Mouse (Mus musculus): ENCODE results near the gene Wdtc1. TPM values are rescaled to one million over a fixed set of nuclear protein-coding genes. Genes with fewer than 3 reads are reported as not detected.

Wdtc1 gene
- polyA plus RNA-seq, 1 experiment from 2014 or later = 17.4 TPM

- ATAC-seq (ENCODE audit: insufficient number of reproducible peaks, low FRiP score, low TSS enrichment, low read depth) (no peak), DNase-seq (ENCODE audit: low spot score) (no peak)
- no peak overlapping the region for H3K4me2 ChIP-seq (ENCODE audit: low read depth, severe bottlenecking)
- H3K9me3 ChIP-seq (ENCODE audit: control insufficient read depth, low read length) = no peaks in the 10 kb centered on the region
- 38% methylated on average over 13 of the region's 13 CpGs for WGBS
- peaks cover 15% of the 10 kb centered on the region for H3K4me1 ChIP-seq (ENCODE audit: control insufficient read depth, insufficient read depth, low read length)
- H3K9ac ChIP-seq (ENCODE audit: low read length) = no peak overlapping the region
- no peak overlapping the region for H3K4me3 ChIP-seq (ENCODE audit: low read depth, low read length)
- H3K27ac ChIP-seq (replicated peaks; ENCODE audit: low read depth, low read length) = no peak overlapping the region
- peaks cover 26% of the 10 kb centered on the region for H3K27me3 ChIP-seq (ENCODE audit: control insufficient read depth, insufficient read depth, low read length)
- H3K36me3 ChIP-seq (ENCODE audit: control insufficient read depth, insufficient read depth, low read length) = no peaks in the 10 kb centered on the region
These were observed 109.7 kb downstream of the Wdtc1 start for GRCm38 (mm10) chr4:133243538-133243937.

DNA sequence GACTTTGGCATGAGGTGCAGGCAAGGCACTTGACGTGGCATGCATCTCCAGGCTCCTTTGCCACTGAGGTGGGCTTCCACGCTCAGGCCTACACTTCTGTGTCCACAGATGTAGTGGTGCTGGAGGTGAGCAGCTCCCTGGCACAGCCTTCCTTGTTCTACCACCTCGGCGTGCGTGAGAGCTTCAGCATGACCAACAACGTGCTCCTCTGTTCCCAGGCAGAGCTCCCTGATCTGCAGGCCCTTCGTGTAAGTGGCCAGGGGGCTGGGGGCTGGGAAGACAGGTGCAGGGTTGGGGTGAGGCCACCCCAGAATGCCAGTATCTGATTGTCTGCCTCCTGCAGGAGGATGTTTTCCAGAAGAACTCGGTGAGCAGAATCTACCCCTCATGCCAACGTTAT is 110.6 kb downstream of the Wdtc1 start:
- ATAC-seq (ENCODE audit: insufficient number of reproducible peaks, low FRiP score, low TSS enrichment, low read depth) (no peak), DNase-seq (ENCODE audit: low spot score) (no peak)
- H3K4me2 ChIP-seq (ENCODE audit: low read depth, severe bottlenecking) = no peak overlapping the region
- H3K4me3 ChIP-seq (ENCODE audit: low read depth, low read length) = no peak overlapping the region
- H3K9me3 ChIP-seq (ENCODE audit: control insufficient read depth, low read length) = no peaks in the 10 kb centered on the region
- peaks cover 22% of the 10 kb centered on the region for H3K27me3 ChIP-seq (ENCODE audit: control insufficient read depth, insufficient read depth, low read length)
- peaks cover 15% of the 10 kb centered on the region for H3K4me1 ChIP-seq (ENCODE audit: control insufficient read depth, insufficient read depth, low read length)
- H3K9ac ChIP-seq (ENCODE audit: low read length) = no peak overlapping the region
- WGBS = 58% methylated on average over 9 of the region's 9 CpGs
- no peaks in the 10 kb centered on the region for H3K36me3 ChIP-seq (ENCODE audit: control insufficient read depth, insufficient read depth, low read length)
- no peak overlapping the region for H3K27ac ChIP-seq (replicated peaks; ENCODE audit: low read depth, low read length)

Small RNAs within 50 kb of the gene (microRNA-seq; reads per million reads assigned to microRNA genes)
- 1.8 reads per million for gene Mir5122

Other genes starting within 250 kb of the Wdtc1 start
- 54.7 and 63.6 TPM in 2 replicates for gene Wasf2, start 223.0 kb downstream of the Wdtc1 start, polyA plus RNA-seq (2014; fragmentation: Nextera tagmentation; extraction: Ambion mirVana)
- gene Cd164l2, start 141.3 kb downstream of the Wdtc1 start, polyA plus RNA-seq (2014; fragmentation: Nextera tagmentation; extraction: Ambion mirVana) = 1.8 and 2.4 TPM in 2 replicates
- 0.33 and 0.47 TPM in 2 replicates for gene Gpr3, start 140.9 kb downstream of the Wdtc1 start, polyA plus RNA-seq (2014; fragmentation: Nextera tagmentation; extraction: Ambion mirVana)
- 0.98 and 1.7 TPM in 2 replicates for gene Map3k6, start 112.7 kb downstream of the Wdtc1 start, polyA plus RNA-seq (2014; fragmentation: Nextera tagmentation; extraction: Ambion mirVana)
- 1.4 and 1.5 TPM in 2 replicates for gene Sytl1, start 90.4 kb downstream of the Wdtc1 start, polyA plus RNA-seq (2014; fragmentation: Nextera tagmentation; extraction: Ambion mirVana)
- gene Tmem222, start 75.7 kb downstream of the Wdtc1 start, polyA plus RNA-seq (2014; fragmentation: Nextera tagmentation; extraction: Ambion mirVana) = 81.5 and 86.4 TPM in 2 replicates
- 8.0 and 8.5 TPM in 2 replicates for gene Slc9a1, start 16.2 kb upstream of the Wdtc1 start, polyA plus RNA-seq (2014; fragmentation: Nextera tagmentation; extraction: Ambion mirVana)
- 0.51 and 0.71 TPM in 2 replicates for gene Tent5b, start 126.7 kb upstream of the Wdtc1 start, polyA plus RNA-seq (2014; fragmentation: Nextera tagmentation; extraction: Ambion mirVana)
- gene Trnp1, start 145.1 kb upstream of the Wdtc1 start, polyA plus RNA-seq (2014; fragmentation: Nextera tagmentation; extraction: Ambion mirVana) = 1.5 and 1.9 TPM in 2 replicates
- 3.8 and 5.8 TPM in 2 replicates for gene Kdf1, start 165.5 kb upstream of the Wdtc1 start, polyA plus RNA-seq (2014; fragmentation: Nextera tagmentation; extraction: Ambion mirVana)
- gene Nudc, start 192.5 kb upstream of the Wdtc1 start, polyA plus RNA-seq (2014; fragmentation: Nextera tagmentation; extraction: Ambion mirVana) = 354 and 372 TPM in 2 replicates
- not detected in 2 replicates for gene Nr0b2, start 199.9 kb upstream of the Wdtc1 start, polyA plus RNA-seq (2014; fragmentation: Nextera tagmentation; extraction: Ambion mirVana)
- 9.0 and 10.3 TPM in 2 replicates for gene Gpatch3, start 221.3 kb upstream of the Wdtc1 start, polyA plus RNA-seq (2014; fragmentation: Nextera tagmentation; extraction: Ambion mirVana)
- 26.6 and 27.2 TPM in 2 replicates for gene Gpn2, start 230.9 kb upstream of the Wdtc1 start, polyA plus RNA-seq (2014; fragmentation: Nextera tagmentation; extraction: Ambion mirVana)
- gene Sfn, start 248.7 kb upstream of the Wdtc1 start, polyA plus RNA-seq (2014; fragmentation: Nextera tagmentation; extraction: Ambion mirVana) = 34.9 and 45.1 TPM in 2 replicates